Mouse (Mus musculus) cerebellum, adult 2 months (tissue): ENCODE results near the gene Csrnp3. TPM values are rescaled to one million over a fixed set of nuclear protein-coding genes. Genes with fewer than 3 reads are reported as not detected.

ENCODE experiments used
- DNase-seq, 2 experiments: peaks; one replicate each; pipeline ENCODE4 v3.0.0; 2021
- H3K27ac ChIP-seq: fragments of 200-500 bp; 2 replicates; pipeline ENCODE4 v1.5.1; 2012; ENCODE audit warnings: low read length, control low read depth, inconsistent platforms; ENCODE audit not compliant: insufficient read depth
- H3K27me3 ChIP-seq: fragments of 200-500 bp; 2 replicates; pipeline ENCODE4 v1.6.1; 2012; ENCODE audit warnings: inconsistent platforms, mild to moderate bottlenecking, low read length, moderate library complexity; ENCODE audit not compliant: control insufficient read depth, insufficient read depth
- H3K4me1 ChIP-seq: fragments of 200-500 bp; 2 replicates; pipeline ENCODE4 v1.6.1; 2011; ENCODE audit warnings: low read length; ENCODE audit not compliant: control insufficient read depth, insufficient read depth
- H3K4me3 ChIP-seq: fragments of 200-500 bp; replicated peaks from 2 replicates; pipeline ENCODE3; 2011; ENCODE audit warnings: mild to moderate bottlenecking, low read depth, low read length, control low read depth; ENCODE audit not compliant: insufficient read depth
- CTCF ChIP-seq: fragments of 200-500 bp; IDR thresholded peaks from 2 replicates; pipeline ENCODE4 v1.5.1; 2011; ENCODE audit warnings: low read depth, mild to moderate bottlenecking, control low read depth, low read length, moderate library complexity, borderline replicate concordance; ENCODE audit not compliant: insufficient read depth
- POLR2A ChIP-seq: fragments of 200-500 bp; IDR thresholded peaks from 2 replicates; pipeline ENCODE4 v1.6.1; 2011; ENCODE audit warnings: low read length, control low read depth, borderline replicate concordance; ENCODE audit not compliant: insufficient read depth
- WGBS: fragments of 180-500 bp; shearing (Covaris S2); methylation state at CpG from one replicate; pipeline ENCODE4 v1.1.7; 2018; 5-methylcytosine and 5-hydroxymethylcytosine counted together
- polyA plus RNA-seq: library from polyadenylated mRNA; depleted of rRNA; stranded (reverse); fragments of >200 nt; gene quantifications from 2 replicates; pipeline ENCODE4 v1.2.3, GENCODE M21; 2012

Gene Csrnp3
- polyA plus RNA-seq, 1 experiment, result 12.0 TPM

DNA sequence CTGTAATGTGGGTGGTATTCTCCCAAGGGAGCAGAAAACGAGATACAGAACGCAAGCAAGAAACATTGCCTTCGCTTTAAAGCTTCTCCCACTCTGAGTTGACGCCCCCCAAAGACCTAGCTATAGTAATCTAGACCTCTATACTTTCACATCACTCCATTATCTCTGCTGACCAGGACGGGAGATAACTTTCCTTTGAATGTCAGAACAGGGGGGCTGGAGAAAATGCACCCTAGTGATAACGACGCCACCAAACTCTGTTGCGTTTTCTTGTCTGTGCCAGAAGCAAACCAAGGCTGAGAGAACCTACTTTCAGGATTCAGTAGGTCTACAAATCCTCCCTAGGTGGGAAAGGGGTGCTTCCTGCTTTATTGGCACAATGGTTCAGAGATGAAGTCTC, 47.7 kb downstream of the Csrnp3 start:
- no peak for DNase-seq
- H3K27ac ChIP-seq, result no peak overlapping the region
- TF ChIP-seq POLR2A, result no peak
- TF ChIP-seq CTCF, result no peak
- WGBS, result 95% methylated on average over 8 of the region's 8 CpGs
- no peaks in the 10 kb centered on the region for H3K27me3 ChIP-seq
- no peak overlapping the region for H3K4me3 ChIP-seq
- H3K4me1 ChIP-seq, result peaks cover 5% of the 10 kb centered on the region; the same call in 1 of the 2 replicates

DNA sequence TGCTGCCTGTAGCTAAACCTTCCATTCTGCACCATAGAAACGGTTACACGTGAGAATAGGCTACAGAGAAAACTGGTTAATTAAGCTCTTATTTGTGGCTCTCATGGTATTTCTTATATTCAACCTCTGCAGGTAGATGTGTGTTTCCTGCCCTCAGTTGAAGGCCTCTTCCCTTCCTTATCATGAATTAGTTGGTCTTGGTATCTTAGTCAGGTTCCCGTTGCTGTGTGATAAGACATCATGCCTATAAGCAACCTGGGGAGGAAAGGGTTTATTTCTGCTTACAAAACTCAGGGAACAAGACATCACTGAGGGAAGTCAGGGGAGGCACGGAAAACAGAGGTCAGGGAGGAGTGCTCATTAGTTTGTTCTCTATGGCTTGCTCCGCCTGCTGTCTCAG, 48.7 kb downstream of the Csrnp3 start:
- Histone ChIP-seq H3K4me1 (peaks cover 5% of the 10 kb centered on the region; the same call in 1 of the 2 replicates), H3K4me3 (no peak overlapping the region), H3K27me3 (no peaks in the 10 kb centered on the region), H3K27ac (no peak overlapping the region)
- whole genome bisulfite sequencing, result 90% methylated on average over 5 of the region's 5 CpGs
- TF ChIP-seq CTCF (no peak), POLR2A (no peak)
- DNase-seq, result no peak

DNA sequence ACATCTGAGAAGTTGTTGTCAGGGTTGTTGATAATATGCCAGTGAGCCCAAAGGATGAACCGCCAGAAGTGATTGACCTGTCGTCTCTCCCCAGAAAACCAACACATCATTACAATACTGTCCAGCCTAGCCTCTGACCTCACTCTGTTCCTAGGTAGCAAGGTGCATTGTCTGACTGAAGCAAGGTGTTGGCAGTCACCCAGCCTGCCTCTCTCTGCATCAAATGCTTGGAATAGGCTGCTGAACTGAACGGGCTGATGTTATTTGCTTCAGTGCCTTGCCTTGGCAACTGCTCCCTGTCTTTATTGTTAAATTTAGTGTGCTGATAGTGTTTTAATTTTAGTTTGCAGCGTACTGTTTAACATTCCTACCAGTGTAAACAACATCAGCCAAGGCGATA, 51.0 kb downstream of the Csrnp3 start:
- 14% methylated on average over 5 of the region's 5 CpGs for WGBS
- no peak overlapping the region for H3K27ac ChIP-seq
- peak; percentile 42 to 46 for DNase-seq
- no peaks in the 10 kb centered on the region for H3K27me3 ChIP-seq
- TF ChIP-seq POLR2A (no peak), CTCF (no peak)
- H3K4me3 ChIP-seq, result no peak overlapping the region
- peaks cover 5% of the 10 kb centered on the region; the same call in 1 of the 2 replicates for H3K4me1 ChIP-seq

DNA sequence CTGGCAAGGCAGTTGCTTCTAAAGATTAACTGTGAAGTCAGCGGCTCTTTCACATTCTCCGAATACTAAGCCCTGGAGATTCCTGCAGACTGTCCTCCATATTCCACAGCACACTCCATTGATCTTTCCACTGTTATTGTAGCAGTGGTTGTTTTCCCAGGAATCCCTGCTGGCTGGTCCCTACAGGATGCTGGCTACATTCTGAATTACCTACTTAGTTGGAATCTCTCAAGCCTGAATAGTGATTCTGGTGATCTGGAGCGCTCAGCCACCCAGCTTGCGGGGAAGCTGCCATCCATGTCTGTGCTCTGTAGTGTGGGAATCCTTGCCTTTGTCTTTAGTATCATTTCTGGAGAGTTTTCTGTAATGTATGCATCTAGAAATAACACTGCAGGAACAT, 51.5 kb downstream of the Csrnp3 start:
- Histone ChIP-seq H3K4me3 (peak overlapping the region; percentile 23), H3K4me1 (peaks cover 2% of the 10 kb centered on the region; the same call in 1 of the 2 replicates), H3K27me3 (no peaks in the 10 kb centered on the region), H3K27ac (no peak overlapping the region)
- WGBS, result 31% methylated on average over 4 of the region's 4 CpGs
- TF ChIP-seq CTCF (no peak), POLR2A (no peak)
- peak in 1 of 2 experiments; percentile 15 for DNase-seq

DNA sequence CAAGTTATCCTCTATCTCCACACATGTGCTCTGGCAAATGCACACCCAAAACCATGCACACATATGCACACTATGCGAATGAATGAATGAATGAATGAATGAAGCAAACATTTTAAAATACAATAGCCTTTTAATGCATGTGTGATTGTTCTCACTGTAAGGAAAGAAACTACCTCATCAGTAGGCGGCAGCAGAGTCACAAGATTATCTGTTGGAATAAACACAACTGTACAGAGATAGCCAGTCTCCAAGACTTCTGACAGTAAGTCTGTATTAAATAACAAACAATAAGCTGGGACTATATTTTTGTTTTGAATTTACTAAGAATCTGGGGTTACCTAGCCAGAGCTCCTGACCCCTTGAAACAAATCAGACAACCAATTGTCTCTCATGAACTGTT, 53.9 kb downstream of the Csrnp3 start:
- WGBS, result 98% methylated on average over 2 of the region's 2 CpGs
- Histone ChIP-seq H3K27me3 (no peaks in the 10 kb centered on the region), H3K4me3 (no peak overlapping the region), H3K4me1 (0 out of 2 replicates have a peak, but pooled peaks cover 2% of the 10 kb centered on the region), H3K27ac (no peak overlapping the region)
- TF ChIP-seq CTCF, result no peak
- TF ChIP-seq POLR2A, result no peak
- no peak for DNase-seq

DNA sequence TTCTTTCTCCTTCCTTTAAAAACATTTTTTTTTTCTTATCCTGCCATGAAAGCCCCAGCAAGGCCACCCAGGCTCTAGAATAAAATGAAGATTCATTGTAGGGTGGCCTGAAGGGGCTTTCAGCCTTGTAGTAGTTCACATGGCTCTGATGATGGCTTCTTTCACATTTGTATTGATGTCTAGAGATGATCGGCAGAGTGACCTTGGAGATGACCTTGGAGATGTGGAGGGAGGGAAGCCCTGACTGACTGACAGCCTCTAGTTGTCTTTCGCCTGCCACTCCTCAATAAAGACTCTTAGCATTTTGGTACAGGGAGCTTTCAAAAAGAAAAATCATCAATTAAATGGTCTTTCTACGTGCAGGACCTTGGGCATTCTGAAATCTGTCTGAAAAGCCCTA, 63.0 kb downstream of the Csrnp3 start:
- H3K4me3 ChIP-seq, result no peak overlapping the region
- DNase-seq, result no peak
- H3K27me3 ChIP-seq, result no peaks in the 10 kb centered on the region
- no peaks in the 10 kb centered on the region for H3K4me1 ChIP-seq
- no peak overlapping the region for H3K27ac ChIP-seq
- TF ChIP-seq POLR2A, result no peak
- 96% methylated on average over 3 of the region's 3 CpGs for WGBS

DNA sequence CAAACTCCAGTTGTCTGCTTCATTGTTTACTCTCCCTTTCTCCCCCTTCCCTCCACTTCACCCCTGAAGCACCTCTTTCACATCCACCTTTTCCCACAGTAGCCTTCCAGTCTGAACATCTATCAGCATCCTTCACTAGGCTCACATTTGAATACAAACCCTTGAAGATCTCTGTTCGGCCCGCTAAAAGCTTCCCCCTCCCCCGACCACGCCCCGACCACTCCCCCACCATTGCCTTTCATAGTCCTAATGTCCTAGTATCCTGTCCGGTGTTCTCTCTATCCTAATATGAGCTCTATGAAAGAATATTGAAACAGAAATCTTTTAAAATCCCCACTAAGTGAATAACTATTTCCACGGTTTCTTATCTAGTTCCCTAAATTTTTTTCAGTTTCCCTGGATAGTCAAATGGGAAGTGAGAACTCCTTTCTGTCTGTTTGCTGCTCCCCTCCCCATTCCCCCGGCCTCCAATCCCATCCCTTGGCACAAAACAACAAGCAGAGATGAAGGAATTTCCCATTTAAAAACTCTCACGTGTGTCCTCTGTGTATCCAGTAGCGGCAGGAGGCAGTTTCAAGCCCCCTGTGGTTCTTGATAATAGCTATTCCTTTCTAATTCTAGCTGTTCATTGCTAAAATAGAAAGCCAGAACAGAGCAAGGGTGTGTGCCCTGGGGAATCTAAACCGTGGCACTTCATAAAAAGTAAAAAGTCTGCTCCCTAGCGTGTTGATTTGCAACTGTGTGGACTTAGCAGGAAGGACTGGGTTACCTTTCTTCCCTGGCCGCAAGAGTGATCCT, 64.4 kb downstream of the Csrnp3 start:
- Histone ChIP-seq H3K4me1 (no peaks in the 10 kb centered on the region), H3K27ac (no peak overlapping the region), H3K27me3 (no peaks in the 10 kb centered on the region), H3K4me3 (no peak overlapping the region)
- TF ChIP-seq POLR2A (no peak), CTCF (no peak)
- no peak for DNase-seq
- WGBS, result 36% methylated on average over 13 of the region's 13 CpGs

DNA sequence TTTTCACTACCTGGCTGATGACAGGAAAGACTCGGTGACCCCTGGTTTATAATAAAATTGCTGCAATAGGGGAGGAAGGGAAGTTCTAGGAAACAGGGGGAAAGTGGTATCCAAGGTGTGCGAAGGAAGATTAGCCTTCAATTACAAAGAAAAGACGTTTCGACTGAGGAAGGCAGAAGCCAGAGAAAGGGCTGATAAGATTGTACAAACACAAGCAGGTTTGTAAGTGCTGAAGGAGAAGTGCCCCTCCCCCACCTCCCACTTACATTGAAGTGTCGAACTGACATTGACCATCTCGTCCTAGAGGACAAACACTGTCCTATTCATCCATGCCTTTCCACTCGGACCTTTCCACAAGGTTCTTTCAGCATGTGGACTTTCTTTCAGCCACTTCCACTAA, 70.4 kb downstream of the Csrnp3 start:
- Histone ChIP-seq H3K27me3 (no peaks in the 10 kb centered on the region), H3K4me3 (no peak overlapping the region), H3K4me1 (no peaks in the 10 kb centered on the region), H3K27ac (no peak overlapping the region)
- 84% methylated on average over 7 of the region's 7 CpGs for WGBS
- no peak for DNase-seq
- TF ChIP-seq CTCF, result no peak
- TF ChIP-seq POLR2A, result no peak
